In genomic region chr2:103449813-103450212, GRCm38 (mm10) we compare ENCODE assay signal across 29 mouse cellular contexts. TPM values are rescaled to one million over a fixed set of nuclear protein-coding genes. Genes with fewer than 3 reads are reported as not detected.
"Had no signal": no experiment of that assay in that cellular context is flagged by ENCODE, and none has a peak within 500 bp of the region (broad histone marks: within the 10 kb centered on the region; RNA-seq: fewer than 3 reads in every experiment).

No protein-coding gene starts in this region.

- H3K4me1 ChIP-seq: hindbrain, embryonic 12.5 days; intestine, embryonic 15.5 days; limb, embryonic 15.5 days had no signal

- H3K4me2 ChIP-seq: hindbrain, embryonic 12.5 days; hindbrain, embryonic 14.5 days; intestine, embryonic 15.5 days; limb, embryonic 13.5 days; limb, embryonic 15.5 days; liver, embryonic 11.5 days had no signal

- H3K27ac ChIP-seq: gastrocnemius, adult 2 months; heart, embryonic 10.5 days; hindbrain, embryonic 10.5 days; hindbrain, embryonic 12.5 days; hindbrain, embryonic 14.5 days; intestine, embryonic 15.5 days; kidney, postnatal 0 days; limb, embryonic 13.5 days; limb, embryonic 15.5 days had no signal

- H3K4me3 ChIP-seq: gastrocnemius, adult 2 months; heart, embryonic 10.5 days; heart, embryonic 12.5 days; hindbrain, embryonic 10.5 days; hindbrain, embryonic 12.5 days; intestine, embryonic 15.5 days; limb, embryonic 13.5 days; limb, embryonic 15.5 days had no signal

- H3K9me3 ChIP-seq: heart, embryonic 10.5 days; heart, embryonic 12.5 days; hindbrain, embryonic 10.5 days; hindbrain, embryonic 12.5 days; intestine, embryonic 15.5 days; limb, embryonic 13.5 days; limb, embryonic 15.5 days had no signal

- DNase-seq: gastrocnemius, adult 2 months; gastrocnemius, postnatal 14 days; gastrocnemius, postnatal 36 days; heart, adult 18-20 months; heart, postnatal 10 days; heart, postnatal 4 days; kidney, adult 18-20 months; kidney, adult 8-10 months; kidney, postnatal 25 days; kidney, postnatal 4 days; layer of hippocampus, adult 9-11 months; layer of hippocampus, postnatal 36 days; left cerebral cortex, postnatal 4 days had no signal

- ATAC-seq: forebrain, embryonic 16.5 days; hindbrain, embryonic 16.5 days; inflammation-experienced regulatory T-cells, adult 6 months; intestine, embryonic 15.5 days; intestine, postnatal 0 days had no signal

- H3K9ac ChIP-seq: heart, embryonic 12.5 days; hindbrain, embryonic 12.5 days; hindbrain, embryonic 14.5 days; intestine, embryonic 15.5 days; limb, embryonic 13.5 days; limb, embryonic 15.5 days had no signal

- H3K27me3 ChIP-seq: hindbrain, embryonic 12.5 days; intestine, embryonic 15.5 days; limb, embryonic 15.5 days had no signal

RNA-seq across cellular contexts. Expression of gene Elf5, which starts 38.3 kb away (rescaled TPM):
- total RNA-seq: gastrocnemius, adult 2 months; gastrocnemius, postnatal 14 days; gastrocnemius, postnatal 36 days; heart, adult 18-20 months; heart, adult 8-10 months; heart, postnatal 10 days; heart, postnatal 25 days; heart, postnatal 4 days had no signal
- polyA plus RNA-seq: forebrain, embryonic 16.5 days; heart, embryonic 10.5 days; heart, embryonic 12.5 days; hindbrain, embryonic 10.5 days; hindbrain, embryonic 12.5 days; hindbrain, embryonic 14.5 days; hindbrain, embryonic 16.5 days; inflammation-experienced regulatory T-cells, adult 6 months; intestine, postnatal 0 days; liver, embryonic 11.5 days had no signal
